Mouse (Mus musculus) fibroblast of lung, adult 2 months (primary cell): ENCODE data around the gene Atp8a2.

Experiments used
- DNase-seq: peaks from one replicate; pipeline ENCODE4 v3.0.0-alpha.2; 2011; ENCODE audit warnings: low read depth

The Atp8a2 gene

DNA sequence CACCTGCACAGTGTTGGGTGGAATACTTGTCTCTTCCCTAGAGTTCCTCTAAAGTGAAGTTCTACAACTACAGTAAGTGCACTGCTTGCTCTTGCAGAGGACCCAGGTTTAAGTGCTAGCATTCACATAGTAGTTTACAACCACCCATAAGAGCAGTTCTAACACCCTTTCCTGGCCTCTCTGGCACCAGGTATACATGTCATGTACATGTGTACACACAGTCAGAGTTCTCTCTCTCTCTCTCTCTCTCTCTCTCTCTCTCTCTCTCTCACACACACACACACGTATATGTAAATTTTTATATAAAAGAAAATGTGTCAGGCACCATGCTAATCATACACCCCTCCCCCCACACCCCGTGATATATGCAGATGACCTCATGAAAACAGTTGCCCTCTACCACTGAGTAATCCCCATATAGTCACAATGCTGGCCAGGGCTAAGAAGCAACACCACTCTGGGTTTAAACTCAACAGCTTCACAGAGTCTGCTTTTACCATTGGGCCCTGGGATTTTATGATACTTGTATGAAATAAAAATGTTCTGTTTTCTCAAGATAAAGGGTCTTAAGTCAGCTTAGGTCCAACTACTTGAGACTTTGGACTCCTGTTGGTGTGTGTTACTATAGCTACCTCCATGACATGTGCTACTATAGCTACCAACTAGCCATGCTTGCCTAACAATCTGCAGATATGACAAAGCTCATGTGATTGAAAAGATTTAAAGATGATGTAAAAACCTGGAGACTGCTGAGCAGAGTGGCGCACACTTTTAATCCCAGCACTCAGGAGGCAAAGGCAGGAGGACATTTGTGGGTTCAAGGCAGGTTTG is 487.3 kb downstream of the Atp8a2 start:
- DNase-seq = no peak

DNA sequence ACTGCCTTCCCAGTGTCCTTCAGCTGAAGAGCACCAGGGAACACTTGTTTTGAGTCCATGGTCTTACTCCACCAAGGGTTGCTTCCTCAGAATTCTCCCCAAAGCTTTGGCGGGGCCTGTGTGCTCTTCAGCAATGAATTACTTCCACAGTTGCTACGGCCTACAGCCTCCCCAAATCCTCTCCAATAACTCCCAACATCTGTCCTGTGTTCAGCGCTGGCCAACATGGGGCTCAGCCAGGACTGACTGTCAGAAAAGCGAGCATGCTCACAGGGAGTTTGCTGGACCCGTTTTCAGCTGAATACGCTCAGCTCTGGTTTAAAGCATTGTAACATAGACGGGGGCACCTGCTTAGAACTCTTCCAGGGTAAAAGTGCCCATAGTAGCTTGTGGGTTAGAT is 489.0 kb downstream of the Atp8a2 start:
- DNase-seq = no peak

DNA sequence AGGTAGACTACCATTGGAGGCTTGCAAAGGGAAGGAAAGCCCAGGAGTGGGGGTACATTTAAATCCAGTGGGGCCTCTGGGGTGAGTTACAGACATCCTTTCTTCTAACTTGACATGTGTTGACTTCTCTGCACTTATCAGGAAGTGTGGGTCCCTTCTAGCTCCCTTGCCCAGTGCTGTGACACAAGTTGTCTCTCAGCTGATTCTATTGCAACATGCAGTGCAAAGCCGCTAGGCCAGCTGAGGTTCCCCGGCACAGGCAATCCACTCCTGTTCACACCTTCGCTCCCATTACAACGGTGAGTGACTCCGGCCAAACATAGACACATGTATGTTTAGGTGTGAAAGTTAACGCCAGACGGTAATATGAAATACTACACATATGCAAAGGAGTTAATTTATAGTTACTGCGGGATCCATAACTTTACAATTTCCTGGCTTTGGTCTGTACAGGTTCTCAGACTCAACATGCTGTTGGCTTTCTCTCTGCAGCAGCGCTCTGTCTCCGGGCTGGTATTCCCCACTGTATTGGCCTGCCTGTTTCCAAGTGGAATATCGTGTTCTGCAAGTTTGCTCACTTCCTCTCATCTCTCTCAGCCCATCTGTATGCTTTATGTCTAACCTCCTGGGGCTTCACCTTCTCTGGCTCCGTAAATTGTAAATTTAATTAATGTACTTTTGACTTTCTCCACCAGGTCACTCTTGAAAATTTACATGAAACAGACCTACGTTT is 491.5 kb downstream of the Atp8a2 start:
- no peak for DNase-seq

DNA sequence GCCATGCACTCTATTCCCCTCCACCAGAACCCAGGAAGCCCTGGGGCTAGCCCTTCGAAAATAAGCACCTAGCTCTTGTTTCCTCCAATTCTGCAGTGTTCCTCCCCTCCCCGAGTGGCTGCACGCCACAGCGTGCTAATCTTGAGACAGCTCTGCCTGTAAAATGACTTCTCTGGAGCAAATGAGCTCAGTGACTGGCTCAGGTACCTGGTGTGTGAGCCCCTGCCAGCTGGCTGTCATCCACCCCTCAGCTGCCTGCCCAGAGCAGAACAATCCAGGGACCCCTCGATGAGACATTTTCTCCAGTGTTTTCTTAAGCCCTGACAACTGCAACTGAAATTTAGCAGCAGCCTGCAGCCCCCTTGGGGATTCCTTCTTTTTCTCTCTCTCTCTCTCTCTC is 495.5 kb downstream of the Atp8a2 start:
- no peak for DNase-seq

DNA sequence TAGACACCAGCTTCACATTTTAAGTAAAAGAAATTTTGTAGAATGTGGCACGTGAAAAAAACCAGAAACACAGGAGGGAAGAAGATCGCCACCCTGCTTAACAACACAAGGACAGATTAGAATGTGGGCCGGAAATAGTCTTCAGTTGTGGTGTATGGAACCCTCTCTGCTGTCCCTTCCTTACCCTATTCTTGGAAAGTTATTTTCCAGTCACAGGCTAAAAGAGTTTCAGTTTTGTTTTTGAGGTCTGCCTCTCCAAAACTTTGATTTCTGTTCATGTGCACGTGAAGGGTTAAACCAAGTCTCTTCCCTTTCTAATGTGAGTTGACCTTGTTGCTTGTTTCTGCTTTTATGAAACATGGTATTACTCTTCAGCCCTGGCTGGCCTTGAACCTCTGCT is 501.8 kb downstream of the Atp8a2 start:
- DNase-seq = no peak

DNA sequence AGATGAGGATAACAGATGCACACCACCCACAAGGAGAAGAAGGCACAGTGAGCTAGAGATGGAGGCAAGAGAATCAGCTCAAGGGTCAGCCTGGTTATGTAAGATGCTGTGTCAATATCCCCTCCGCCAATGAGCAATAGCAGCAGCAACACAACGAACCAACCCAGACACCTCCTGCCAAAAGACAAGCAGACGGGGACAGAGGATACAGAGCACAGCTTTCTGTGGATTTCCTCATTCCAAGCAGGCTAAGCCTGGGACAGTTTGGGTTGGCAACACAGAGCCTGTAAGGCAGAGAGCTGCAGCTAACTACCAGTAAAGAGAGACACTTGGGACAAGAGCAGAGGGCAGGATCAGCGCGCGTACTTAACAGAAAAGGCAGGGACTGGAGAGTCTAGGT is 504.8 kb downstream of the Atp8a2 start:
- DNase-seq = no peak

DNA sequence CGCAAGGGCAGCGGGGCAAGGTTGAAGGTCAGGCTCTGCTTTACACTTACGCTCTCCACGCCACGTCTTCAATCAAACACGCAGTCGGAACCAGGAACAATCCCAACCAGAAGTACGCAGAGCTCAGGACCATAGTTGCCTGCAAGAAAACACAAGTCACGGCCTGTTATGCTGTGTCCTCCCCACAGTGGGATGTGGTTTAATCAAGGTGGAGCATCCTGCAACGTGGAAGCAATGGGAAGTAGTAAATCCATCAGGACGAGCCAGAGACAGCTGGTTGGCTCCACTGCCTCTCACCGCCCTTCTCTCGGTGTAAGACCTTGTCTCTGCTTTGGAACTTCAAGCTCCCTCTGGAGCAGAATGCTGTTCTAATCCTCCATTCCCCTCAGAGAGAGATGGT is 505.6 kb downstream of the Atp8a2 start:
- no peak for DNase-seq

DNA sequence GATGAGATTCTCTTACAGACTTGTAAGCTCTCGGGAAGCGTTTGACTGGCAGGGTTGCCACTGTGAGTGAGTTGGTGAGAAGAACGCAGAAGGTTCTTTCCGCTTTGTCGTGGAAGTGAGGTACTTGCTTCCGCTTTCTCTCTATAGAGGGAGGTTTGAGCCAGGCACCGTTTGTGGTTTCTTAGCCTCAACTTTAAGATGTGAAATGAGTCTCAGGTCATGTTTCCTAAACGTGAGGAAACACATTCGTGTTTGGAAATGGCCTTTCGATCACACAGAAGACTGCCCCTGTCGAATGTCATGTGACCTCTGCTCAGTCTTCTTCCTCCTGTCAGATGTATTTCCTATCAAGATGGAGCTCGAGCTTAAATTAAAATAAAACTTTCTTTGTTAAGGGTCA is 506.0 kb downstream of the Atp8a2 start:
- no peak for DNase-seq

DNA sequence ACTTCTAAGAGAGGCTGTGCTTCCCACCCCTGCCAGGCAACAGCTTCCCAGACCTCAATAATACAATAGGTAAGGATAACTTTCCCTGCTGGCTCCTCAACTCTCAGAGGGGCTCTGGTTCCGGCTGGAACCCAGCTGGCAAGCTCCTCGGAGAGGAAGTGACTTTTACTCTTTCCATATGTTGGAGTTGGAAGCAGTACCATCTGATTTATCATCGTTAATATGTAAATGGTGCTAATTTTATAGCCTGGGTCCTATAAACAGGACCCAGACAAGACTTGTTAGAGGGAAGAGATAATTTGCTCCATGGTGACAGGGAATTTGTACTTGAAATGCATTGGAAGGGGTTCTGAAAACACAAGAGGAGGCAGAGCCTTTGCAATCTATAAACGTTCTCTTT is 507.4 kb downstream of the Atp8a2 start:
- no peak for DNase-seq

DNA sequence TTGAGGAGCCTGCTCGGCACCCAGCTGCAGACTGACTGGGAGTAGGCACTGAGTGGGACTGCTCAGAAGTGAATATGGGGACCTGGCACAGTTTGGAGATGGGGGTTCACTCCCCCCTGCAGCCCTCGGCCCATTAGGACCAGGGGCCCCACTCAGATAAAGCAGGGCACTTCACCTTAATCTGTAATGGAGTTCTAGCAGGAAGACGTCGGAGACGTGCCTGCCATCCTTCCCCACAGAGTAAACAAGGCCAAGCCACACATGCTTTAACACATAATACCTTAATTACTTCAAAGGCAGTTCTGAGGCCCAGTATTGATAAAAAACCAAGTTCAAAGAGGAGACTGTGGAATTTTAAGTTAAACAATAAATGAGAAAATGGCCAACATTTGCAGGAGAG is 510.8 kb downstream of the Atp8a2 start:
- no peak for DNase-seq

DNA sequence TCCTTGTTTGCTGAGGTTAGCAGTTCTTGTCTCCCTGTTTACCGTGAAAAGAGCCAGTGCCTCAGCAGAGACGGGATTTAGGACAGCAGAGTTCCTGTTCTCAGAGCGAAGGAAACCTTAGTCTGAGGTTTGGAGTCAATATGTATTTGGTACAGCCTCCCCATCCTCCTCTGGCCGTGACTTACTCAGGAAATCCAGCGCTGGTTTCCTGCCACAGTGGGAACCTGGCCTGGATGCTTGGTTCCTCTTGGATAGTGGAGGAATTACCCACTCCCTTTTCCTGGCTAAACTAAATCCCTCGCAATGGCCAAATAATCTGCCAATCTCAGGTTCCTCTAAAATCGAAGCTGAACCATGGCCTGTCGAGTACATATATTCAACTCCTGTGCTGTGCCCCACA is 511.6 kb downstream of the Atp8a2 start:
- DNase-seq = no peak

DNA sequence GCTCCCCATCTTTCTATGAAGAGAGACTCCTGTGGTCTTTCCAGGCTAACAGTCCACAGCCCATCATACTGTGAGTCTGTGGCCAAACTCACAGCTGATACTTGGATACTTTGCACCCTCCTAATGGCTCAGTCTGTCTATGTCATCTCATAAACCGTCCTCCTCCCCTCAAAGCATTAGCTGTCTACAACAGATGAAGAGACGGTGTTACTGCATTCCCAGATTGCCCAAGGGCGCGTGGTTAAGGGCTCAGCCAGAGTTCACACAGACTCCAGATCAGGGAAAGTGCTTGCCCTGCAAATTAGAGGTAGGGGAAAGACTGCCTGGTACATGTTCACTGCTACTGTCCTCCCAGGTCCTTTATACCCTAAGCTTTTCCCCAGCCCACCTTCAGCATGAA is 515.1 kb downstream of the Atp8a2 start:
- DNase-seq = no peak

DNA sequence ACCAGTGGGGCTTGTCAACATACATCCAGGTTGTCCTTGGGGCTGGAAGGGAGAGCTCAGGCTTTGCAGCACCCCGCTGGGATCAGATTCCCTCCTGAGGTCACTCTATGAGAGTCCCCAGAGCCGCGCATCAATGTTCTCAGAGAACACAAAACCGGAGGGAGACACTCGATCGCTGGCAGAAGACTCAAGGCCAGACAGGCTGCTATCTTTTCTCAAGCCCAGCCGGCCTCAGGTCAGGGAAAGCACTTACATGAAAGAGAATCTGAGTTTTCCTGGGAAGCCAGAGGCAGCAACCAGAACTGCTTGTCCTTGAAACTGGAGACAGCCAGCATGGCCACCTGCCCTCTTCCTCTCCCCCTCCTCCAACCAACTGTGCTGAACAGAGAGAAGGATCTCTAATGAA is 519.4 kb downstream of the Atp8a2 start:
- no peak for DNase-seq

DNA sequence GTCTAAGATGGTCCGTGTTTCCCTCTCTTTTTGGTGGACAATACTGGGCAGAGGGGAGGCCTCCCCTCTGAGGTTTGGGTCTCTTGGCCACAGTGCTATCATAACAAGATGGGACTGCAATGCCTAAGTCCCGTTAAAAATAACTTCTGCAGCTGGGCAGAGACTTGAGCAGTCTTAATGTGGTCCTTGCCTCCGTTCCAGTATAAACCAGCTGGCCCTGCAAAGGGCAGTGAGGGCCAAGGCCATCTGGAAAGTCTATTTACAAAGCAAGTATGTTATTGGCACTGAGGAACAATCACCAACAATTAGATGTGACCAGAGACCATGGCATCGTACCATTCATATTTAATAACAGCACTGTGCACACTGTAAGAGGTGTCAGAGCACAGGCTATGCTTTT is 521.6 kb downstream of the Atp8a2 start:
- no peak for DNase-seq

DNA sequence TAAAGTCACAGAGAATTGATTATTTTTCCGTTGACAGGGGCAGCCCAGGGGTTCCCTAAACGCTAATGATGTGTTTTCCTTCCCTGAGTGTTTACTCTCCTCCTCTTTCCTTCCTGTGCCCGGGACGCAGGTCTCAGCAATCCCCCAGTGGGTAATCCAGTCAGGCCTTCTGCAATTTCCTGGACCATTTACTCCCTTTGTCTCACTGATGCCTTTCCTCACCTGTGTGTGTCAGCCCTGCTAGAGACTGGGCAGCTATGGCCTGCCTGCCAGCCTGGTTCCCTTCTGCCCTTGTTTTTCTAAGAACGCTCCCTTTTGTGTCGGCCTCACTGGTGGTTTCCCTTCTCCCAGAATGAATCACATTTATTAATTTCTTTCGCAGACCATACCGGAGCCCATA is 522.4 kb downstream of the Atp8a2 start:
- peak; percentile 23 for DNase-seq

DNA sequence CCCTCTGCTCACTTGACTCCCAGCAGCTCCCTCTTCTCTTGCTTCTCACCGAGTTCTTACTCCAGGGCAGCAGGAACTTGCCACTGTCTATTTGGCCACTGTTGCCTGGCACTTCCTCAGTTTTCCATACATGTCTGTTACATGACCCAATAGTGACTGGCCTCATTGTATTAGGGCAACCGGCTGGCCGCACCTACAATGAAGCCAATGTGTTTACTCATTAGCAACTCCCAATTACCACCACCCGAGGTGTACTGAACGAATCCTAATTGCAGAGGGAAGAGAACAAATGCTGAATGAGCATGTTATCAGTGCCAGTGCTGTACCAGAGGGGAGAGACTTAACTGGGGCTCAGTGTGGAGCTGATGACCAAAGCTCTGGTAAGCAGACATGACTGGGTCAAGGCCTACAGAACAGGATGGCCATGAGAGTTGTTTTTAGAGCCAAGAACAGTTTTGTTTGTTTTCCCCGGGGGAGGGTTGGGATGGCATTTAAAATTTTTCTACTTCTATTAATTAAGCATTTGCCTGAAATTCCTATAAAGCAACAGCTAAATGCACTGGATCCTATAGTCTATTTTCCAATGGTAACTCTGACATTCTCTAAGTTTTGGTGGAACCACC is 524.0 kb downstream of the Atp8a2 start:
- no peak for DNase-seq

DNA sequence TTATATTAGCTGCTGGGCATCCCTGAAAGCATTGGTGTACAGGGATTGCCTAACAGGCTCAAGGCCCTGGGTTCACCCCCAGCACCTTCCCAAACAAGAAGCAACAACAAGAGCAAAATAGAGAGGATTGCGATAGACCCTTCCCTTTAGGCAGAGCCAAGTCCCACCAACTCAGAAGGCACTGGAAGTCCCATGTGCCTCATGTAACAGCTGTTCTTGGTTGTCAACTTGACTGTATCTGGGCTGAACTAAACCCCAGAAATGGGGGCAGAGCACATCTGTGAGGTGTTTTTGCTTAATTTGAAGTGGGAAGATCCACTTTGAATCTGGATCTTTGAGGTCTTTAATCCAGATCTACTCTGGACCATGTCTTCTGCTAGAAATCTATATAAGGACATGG is 539.9 kb downstream of the Atp8a2 start:
- no peak for DNase-seq

DNA sequence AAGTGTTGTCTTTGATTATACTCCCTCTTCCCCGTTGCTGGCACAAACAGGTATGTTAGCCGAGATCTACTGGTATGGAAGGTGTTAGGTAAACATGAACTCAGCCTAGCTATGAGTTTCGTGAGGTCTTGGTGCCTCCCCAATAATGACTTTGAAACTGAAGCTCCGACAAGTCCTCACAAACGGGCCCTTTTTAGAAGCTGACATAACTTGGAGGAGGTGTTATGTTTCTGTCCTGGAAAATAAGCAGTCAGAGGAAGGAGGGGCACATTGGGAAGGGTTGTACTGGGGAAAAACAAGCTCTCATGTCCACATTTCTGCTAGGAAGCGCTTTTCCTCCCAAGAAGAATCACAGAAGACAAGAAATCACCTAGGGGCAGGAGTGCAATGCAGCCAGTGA is 540.4 kb downstream of the Atp8a2 start:
- no peak for DNase-seq

DNA sequence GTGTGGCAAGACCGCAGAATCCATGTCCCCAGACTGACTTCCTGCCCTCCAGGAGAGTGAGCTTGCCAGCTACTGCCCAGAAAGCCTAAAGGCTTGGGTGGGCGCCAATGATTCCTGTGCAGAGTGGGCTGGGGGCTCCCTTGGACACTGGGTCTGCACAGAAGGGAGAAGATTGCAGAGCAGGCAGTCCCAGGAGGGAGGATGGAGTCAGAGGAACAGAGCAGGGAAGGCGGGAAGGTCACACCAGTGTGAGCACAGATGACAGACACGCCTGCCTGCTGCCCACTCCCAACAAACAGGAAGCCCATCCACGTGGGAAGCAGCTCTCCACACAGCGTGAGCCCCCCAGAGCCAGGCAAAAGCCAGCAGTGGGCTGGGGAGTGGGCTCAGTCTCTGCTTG is 547.6 kb downstream of the Atp8a2 start:
- DNase-seq = no peak

DNA sequence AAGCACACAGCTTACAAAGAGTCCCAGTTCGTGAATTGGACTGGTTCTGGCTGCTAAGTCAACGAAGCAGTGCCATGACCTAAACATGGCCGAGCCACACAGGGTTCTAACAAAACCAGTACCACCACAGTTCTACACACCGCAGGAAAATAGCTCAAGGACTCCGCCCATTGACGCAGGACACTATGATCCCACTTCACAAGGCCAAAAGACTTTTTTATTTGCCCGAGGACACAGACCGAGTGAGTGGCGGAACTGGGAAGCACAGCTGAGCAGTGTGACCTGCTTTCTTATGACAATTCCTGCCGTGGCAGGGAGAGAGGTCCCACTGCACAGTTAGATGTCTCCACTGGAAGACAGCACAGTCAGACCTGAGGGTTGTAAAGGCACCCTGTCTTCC is 548.4 kb downstream of the Atp8a2 start:
- no peak for DNase-seq

DNA sequence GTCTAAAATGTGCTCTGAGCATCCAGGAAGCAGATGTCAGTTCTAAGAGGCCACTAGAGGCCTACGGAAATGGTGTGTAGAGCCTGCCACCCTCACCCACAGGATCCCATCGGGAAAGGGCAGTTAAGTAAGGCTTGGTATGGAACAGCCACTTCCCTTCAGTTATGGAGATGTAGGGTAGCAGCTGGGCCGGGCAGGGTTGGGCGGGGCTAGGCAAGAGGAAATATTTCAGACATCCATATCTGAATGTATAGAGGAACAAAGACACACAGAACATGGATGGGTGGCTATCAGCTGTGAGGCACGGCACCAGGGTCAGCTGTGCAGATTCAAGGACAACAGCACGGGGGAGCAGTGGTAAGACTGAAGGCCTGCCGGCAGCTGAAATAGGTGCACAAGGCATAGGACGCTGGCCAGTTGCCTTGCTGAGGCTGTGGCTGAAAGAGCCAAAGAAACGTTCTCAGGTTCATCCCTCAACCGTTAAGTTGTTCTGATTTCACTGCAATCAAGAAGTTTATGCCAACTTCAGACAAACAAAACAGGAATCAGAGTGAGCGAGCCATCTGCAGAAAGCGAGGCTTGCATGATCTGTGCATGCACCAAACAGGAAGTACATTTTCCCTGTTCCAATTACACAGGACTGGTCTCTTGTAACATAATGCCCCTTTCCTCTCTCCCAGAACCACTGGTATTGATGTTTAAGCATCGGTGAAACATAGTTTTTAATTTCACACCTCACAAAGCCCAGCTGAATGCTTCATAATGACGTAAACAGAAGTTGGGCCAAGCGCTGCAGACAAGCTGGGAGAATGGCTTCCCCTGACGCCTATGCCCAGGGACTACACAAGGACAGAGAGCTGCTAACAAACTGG is 549.9 kb downstream of the Atp8a2 start:
- no peak for DNase-seq

DNA sequence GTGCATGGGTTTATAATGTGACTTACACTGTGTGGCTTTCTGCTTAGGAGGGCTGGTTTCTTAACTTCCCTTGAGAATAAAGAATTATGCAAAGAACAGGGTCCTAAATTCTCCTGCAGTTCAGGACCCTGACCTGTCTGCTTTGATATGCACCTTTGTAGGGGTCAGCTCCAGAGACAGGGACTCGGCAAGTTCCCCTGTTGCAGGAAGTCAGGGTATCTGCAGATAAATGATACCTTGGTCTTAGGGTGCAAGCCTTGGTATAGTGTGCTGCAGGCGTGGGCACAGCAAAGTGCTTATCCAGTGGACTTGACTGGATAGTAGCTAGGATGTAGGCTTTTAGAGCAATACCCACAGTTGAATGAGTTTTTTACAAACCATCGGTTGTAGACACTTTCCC is 552.1 kb downstream of the Atp8a2 start:
- DNase-seq = no peak
